Mouse (Mus musculus) forebrain, embryonic 16.5 days (tissue): ENCODE results near the gene Vmn2r95. TPM values are rescaled to one million over a fixed set of nuclear protein-coding genes. Genes with fewer than 3 reads are reported as not detected.
"Not testable (repeated sequence)": the region's sequence is repeated elsewhere in the genome, so short reads cannot be mapped to it uniquely, and the experiment has no call there.

Source experiments
- ATAC-seq: fragments of 200-750 bp; cut with Nextera tagmentation; 2 replicates; pipeline ENCODE4 v1.8.0; 2017; ENCODE audit warnings: mild to moderate bottlenecking, moderate library complexity
- H3K27ac ChIP-seq: fragments of 300-500 bp; sonication (generic); 2 replicates; pipeline ENCODE4 v1.5.1; 2014; ENCODE audit warnings: low read length, control low read depth
- H3K27me3 ChIP-seq: fragments of 300-500 bp; sonication (generic); replicated peaks from 2 replicates; pipeline ENCODE4 v1.6.1; 2014; ENCODE audit warnings: low read length; ENCODE audit not compliant: control insufficient read depth, insufficient read depth
- H3K36me3 ChIP-seq: fragments of 300-500 bp; sonication (generic); 2 replicates; pipeline ENCODE4 v1.6.1; 2014; ENCODE audit not compliant: control insufficient read depth, insufficient read depth
- H3K4me1 ChIP-seq: fragments of 300-500 bp; sonication (generic); replicated peaks from 2 replicates; pipeline ENCODE4 v1.6.1; 2014; ENCODE audit warnings: low read length; ENCODE audit not compliant: control insufficient read depth, insufficient read depth
- H3K4me2 ChIP-seq: fragments of 300-500 bp; sonication (generic); 2 replicates; pipeline ENCODE4 v1.6.1; 2014; ENCODE audit warnings: mild to moderate bottlenecking, low read length, control low read depth
- H3K4me3 ChIP-seq: fragments of 300-500 bp; sonication (generic); replicated peaks from 2 replicates; pipeline ENCODE4 v1.5.1; 2014; ENCODE audit warnings: mild to moderate bottlenecking, low read length, control low read depth
- H3K9ac ChIP-seq: fragments of 300-500 bp; sonication (generic); replicated peaks from 2 replicates; pipeline ENCODE4 v1.6.1; 2014; ENCODE audit warnings: low read depth, low read length, control low read depth
- H3K9me3 ChIP-seq: fragments of 300-500 bp; sonication (generic); 2 replicates; pipeline ENCODE4 v1.6.1; 2016; ENCODE audit warnings: low read length; ENCODE audit not compliant: control insufficient read depth
- whole genome bisulfite sequencing: fragments of 180-500 bp; shearing (Covaris S2); extraction: QIAGEN DNeasy Blood & Tissue Kit; methylation state at CpG from one replicate; pipeline ENCODE4 v1.1.7; 2014; 5-methylcytosine and 5-hydroxymethylcytosine counted together
- polyA plus RNA-seq: library from polyadenylated mRNA; unstranded; fragments of >200 nt; fragmentation: Nextera tagmentation; extraction: Ambion mirVana; gene quantifications from 2 replicates; pipeline ENCODE4 v1.2.1, GENCODE M21; 2015

The Vmn2r95 gene
- polyA plus RNA-seq, result not detected in 2 replicates

DNA sequence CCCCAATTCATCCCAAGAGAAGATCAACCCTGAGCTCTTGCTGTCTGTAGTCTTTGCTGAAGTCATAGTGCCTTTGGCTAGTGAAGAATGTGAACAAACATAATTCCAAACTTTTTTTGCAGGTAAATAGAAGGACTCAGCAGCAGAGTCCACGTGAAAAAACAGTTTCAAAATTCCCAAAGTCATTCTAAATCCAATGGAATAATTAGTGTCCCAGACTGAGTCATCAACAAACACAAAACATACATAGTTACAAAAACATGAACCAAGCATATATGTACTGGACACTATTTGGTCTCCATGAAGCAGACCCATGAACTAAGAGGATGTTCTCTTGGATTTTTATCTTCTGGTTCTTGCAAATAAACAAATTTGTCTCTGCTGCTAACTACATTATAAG, at the start of gene Vmn2r95:
Gene Vmn2r95, plus strand, starts transcription at position 301 of the 400 bp plus-strand sequence.
- no peaks in the 10 kb centered on the region for H3K27me3 ChIP-seq

DNA sequence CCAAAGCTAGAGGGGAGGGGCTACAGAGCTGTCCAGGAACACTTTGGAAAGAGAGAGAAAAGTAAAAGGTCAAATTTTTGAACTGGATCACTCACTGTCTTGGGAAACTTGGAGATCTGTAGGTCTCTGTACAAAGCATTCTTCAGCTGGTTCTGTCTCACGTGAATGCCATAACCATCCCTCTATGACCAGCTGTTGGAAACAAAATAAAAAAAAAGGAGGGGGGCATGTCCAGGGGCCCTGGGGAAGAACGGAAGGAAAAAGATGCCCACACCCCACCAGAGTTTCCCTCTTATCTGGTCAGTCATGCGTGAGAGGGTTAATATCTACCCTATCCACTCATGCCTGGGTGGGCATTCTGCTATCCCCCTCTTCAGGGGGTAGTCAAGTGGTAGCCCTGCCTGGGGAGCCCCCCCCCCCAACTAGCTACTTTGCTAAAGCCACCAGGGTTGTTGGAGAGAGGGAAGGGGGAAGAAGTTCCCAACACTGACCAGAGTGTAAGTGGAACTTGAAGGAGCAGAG, 31.8 kb downstream of the Vmn2r95 start:
- Histone ChIP-seq H3K9ac (no peak overlapping the region), H3K4me3 (no peak overlapping the region), H3K27me3 (no peaks in the 10 kb centered on the region), H3K36me3 (no peaks in the 10 kb centered on the region), H3K4me1 (no peaks in the 10 kb centered on the region), H3K9me3 (peaks cover 2% of the 10 kb centered on the region; the same call in 1 of the 2 replicates), H3K27ac (no peak overlapping the region), H3K4me2 (no peak overlapping the region)
- ATAC-seq, result no peak
- 80% methylated on average over 3 of the region's 3 CpGs for WGBS

More for the DNA sequence above, at the start of gene Vmn2r95:
- no peaks in the 10 kb centered on the region for H3K4me1 ChIP-seq
- no peak within 1 kb of the TSS for H3K4me3 ChIP-seq
- H3K4me2 ChIP-seq, result no peak within 1 kb of the TSS
- no peaks in the 10 kb centered on the region for H3K36me3 ChIP-seq
- no peak for ATAC-seq
- no peak within 1 kb of the TSS for H3K27ac ChIP-seq
- no peaks in the 10 kb centered on the region for H3K9me3 ChIP-seq
- WGBS, result 24% methylated on average over 1 of the region's 1 CpGs
- H3K9ac ChIP-seq, result no peak within 1 kb of the TSS

DNA sequence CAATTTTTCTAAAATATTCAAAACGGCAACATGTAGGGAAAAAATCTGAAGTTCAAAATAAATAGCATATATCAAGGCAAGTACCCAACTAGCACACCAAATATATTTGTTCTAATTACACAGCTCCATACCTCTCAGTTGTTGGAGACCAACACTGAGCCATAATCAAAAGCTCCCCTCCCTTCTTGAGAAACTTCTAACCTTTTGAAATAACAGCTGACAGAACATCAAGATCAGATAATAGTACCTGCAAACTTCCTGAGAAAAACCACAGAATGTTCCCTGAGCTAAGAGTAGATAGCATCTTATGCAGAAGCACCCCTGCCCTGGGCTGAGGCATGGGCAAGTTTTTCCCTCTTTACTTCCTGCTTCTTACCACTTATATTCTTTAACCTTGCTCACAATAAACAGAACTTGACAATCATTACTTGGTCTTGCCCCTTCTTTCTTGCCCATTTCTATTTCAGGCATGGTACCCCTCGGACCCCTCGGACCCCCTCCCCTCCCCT, 34.3 kb downstream of the Vmn2r95 start:
- not testable (repeated sequence) for H3K4me1 ChIP-seq, H3K36me3 ChIP-seq, H3K4me3 ChIP-seq, H3K4me2 ChIP-seq, H3K9ac ChIP-seq, H3K27me3 ChIP-seq, H3K27ac ChIP-seq, ATAC-seq, H3K9me3 ChIP-seq
- 82% methylated on average over 3 of the region's 3 CpGs for WGBS

DNA sequence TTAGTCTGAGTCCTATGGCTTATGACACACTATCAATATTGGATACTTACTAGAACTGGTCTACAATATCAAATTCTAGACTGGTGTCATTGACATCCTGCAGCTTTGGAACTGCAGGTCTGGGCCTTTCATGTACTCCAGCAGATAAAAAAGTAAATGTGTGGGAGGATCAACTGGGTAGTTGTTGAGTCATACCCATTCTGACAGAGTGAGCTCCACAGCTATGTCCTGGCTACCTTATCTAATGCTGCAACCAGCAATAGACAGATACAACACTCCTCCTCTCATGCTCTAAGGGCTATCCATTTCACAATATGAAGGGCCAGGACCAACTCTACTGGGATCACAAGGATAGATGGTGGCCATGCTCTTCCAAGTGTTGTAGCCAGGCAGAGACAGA, 38.8 kb downstream of the Vmn2r95 start:
- no peak for ATAC-seq
- Histone ChIP-seq H3K9me3 (peaks cover 4% of the 10 kb centered on the region; the same call in 1 of the 2 replicates), H3K4me2 (no peak overlapping the region), H3K9ac (no peak overlapping the region), H3K36me3 (no peaks in the 10 kb centered on the region), H3K4me1 (no peaks in the 10 kb centered on the region), H3K27me3 (no peaks in the 10 kb centered on the region), H3K4me3 (no peak overlapping the region), H3K27ac (no peak overlapping the region)

DNA sequence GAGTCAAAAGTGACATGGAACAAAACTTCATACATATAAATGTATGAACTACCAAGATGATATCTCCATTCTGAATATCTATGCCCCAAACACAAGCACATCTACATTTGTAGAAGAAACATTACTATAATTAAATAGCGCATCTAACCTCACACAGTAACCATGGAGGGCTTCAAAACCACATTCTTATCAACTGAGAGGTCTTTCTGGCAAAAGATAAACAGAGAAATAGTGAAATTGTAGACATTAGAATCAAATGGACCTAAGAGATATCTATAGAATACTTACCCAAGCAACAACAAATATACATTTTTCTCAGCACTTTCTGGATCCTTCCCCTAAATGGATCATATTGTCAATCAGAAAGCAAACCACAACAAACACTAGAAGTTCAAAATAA, 56.0 kb downstream of the Vmn2r95 start:
- no peak overlapping the region for H3K4me2 ChIP-seq
- peaks cover 6% of the 10 kb centered on the region for H3K9me3 ChIP-seq
- no peak overlapping the region for H3K4me3 ChIP-seq
- H3K9ac ChIP-seq, result no peak overlapping the region
- WGBS, result 60% methylated on average over 1 of the region's 1 CpGs
- H3K27ac ChIP-seq, result no peak overlapping the region
- no peaks in the 10 kb centered on the region for H3K36me3 ChIP-seq
- H3K4me1 ChIP-seq, result no peaks in the 10 kb centered on the region
- no peaks in the 10 kb centered on the region for H3K27me3 ChIP-seq
- ATAC-seq, result no peak

Other genes starting within 250 kb of the Vmn2r95 start
- not detected in 2 replicates for gene Vmn2r94, start 146.3 kb upstream of the Vmn2r95 start, polyA plus RNA-seq
- gene Vmn2r93, start 126.0 kb upstream of the Vmn2r95 start, polyA plus RNA-seq, result not detected in 2 replicates
- not detected in 2 replicates for gene Vmn2r96, start 149.1 kb downstream of the Vmn2r95 start, polyA plus RNA-seq